Mouse (Mus musculus): ENCODE measurements around the gene Diras2.

- no peak for TF ChIP-seq POLR2A (IDR thresholded peaks at IDR 0.05; ENCODE audit: low read depth, low read length)
- TF ChIP-seq CTCF (IDR thresholded peaks at IDR 0.05; ENCODE audit: borderline replicate concordance, insufficient read depth, low read length), result no peak
Observed at GRCm38 (mm10) chr13:52576021-52576614, 45.0 kb upstream of the Diras2 start.

Data from embryonic fibroblast, embryonic 13.5 days (primary cell).